9 mouse cellular contexts compared by ENCODE assay signal in the genomic region with DNA sequence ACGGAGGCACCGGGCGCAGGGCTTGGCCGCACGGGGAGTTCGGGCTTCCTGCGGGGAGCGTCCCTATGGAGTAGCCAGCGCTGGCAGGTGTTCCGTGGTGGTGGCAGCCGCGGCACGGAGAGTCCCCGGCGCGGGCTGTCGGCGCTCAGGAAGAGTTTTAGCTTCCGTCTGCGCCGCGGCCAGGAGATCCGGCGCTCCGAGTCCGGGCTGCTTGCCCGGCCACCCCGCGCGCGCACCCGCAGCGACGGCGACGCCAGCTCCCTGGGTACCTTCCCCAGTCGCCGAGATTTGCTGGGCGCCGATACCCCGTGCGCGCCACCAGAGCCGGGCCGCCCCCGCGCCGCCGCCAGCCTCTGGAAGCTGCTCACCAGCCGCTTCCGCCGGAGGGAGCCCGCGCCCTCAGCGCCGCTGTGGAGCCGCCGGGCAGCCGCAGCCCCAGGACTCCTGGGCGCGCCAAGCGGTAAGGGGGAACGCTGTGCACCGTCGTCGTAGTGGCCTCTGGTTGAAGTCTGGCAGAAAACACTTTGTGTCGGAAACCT. TPM values are rescaled to one million over a fixed set of nuclear protein-coding genes. Genes with fewer than 3 reads are reported as not detected.
DNase-seq lines count a peak whose midpoint lies in the region; ATAC-seq and TF ChIP-seq lines count a peak whose summit lies in the region.
"Had no signal": no experiment of that assay in that cellular context is flagged by ENCODE, and none has a peak within 500 bp of the region (broad histone marks: within the 10 kb centered on the region; RNA-seq: fewer than 3 reads in every experiment).

No protein-coding gene starts in this region.

- no peaks in the 10 kb centered on the region; the same call in 1 of the 2 replicates for H3K27me3 ChIP-seq in kidney, embryonic 16.5 days (ENCODE audit: insufficient read depth, low read length)
- peaks cover 24% of the 10 kb centered on the region for H3K27me3 ChIP-seq in liver, embryonic 14.5 days (ENCODE audit: control insufficient read depth, insufficient read depth, low read length)
- H3K27me3 ChIP-seq: CH12.LX had no signal

- peak; percentile 56 for DNase-seq in gastrocnemius, postnatal 10 days
- DNase-seq in gastrocnemius, postnatal 36 days: no peak
- peak; percentile 72 for DNase-seq in brain, adult 2 months (ENCODE audit: low read depth, low spot score)
- peak; percentile 13 for DNase-seq in heart, adult 8-10 months (ENCODE audit: low spot score)
- no peak for DNase-seq in liver, embryonic 14.5 days (ENCODE audit: low read depth in 3 of 3, low spot score in 3 of 3)
- peak; percentile 36 for DNase-seq in yolk sac, embryonic 10.5 days (ENCODE audit: low spot score)

- TF ChIP-seq POLR2A in olfactory bulb, adult 2 months (IDR thresholded peaks at IDR 0.05; ENCODE audit: insufficient read depth, low read depth, low read length): no peak

- peaks cover 27% of the 10 kb centered on the region for H3K4me1 ChIP-seq in kidney, embryonic 16.5 days (ENCODE audit: insufficient read depth, low read length)
- 0 out of 4 replicates have a peak, but pooled peaks cover 0 to 2% of the 10 kb centered on the region in 2 experiments for H3K4me1 ChIP-seq in liver, embryonic 14.5 days (replicated peaks; ENCODE audit: control insufficient read depth in 2 of 2, insufficient read depth in 2 of 2, low read length in 1 of 2)
- H3K4me1 ChIP-seq in olfactory bulb, adult 2 months (ENCODE audit: control insufficient read depth, insufficient read depth, low read length): peaks cover 28% of the 10 kb centered on the region

- TF ChIP-seq EP300 in liver, embryonic 14.5 days (IDR thresholded peaks at IDR 0.05; ENCODE audit: low read depth): no peak

- intact Hi-C loops in gastrocnemius, postnatal 36 days (cut with DNase I): no loop called here

- WGBS in kidney, embryonic 16.5 days: 2% methylated on average over 67 of the region's 67 CpGs
- 8% methylated on average over 67 of the region's 67 CpGs for WGBS in liver, embryonic 14.5 days (ENCODE audit: insufficient replicate concordance)
- 16% methylated on average over 67 of the region's 67 CpGs for whole genome bisulfite sequencing in olfactory bulb, adult 2 months

- H3K4me2 ChIP-seq in kidney, embryonic 16.5 days (replicated peaks; ENCODE audit: low read depth, low read length): peak overlapping the region; percentile 85
- H3K4me2 ChIP-seq in liver, embryonic 14.5 days (ENCODE audit: low read depth): peak overlapping the region; percentile 63

- H3K9ac ChIP-seq in kidney, embryonic 16.5 days (replicated peaks; ENCODE audit: low read length): peak overlapping the region; percentile 64
- H3K9ac ChIP-seq in liver, embryonic 14.5 days (replicated peaks): no peak overlapping the region

- TF ChIP-seq CTCF in liver, embryonic 14.5 days (IDR thresholded peaks at IDR 0.05; ENCODE audit: low read depth): no peak
- TF ChIP-seq CTCF in olfactory bulb, adult 2 months (IDR thresholded peaks at IDR 0.05; ENCODE audit: insufficient read depth, low read depth, low read length): 0 out of 2 replicates have a peak, but pooled peaks have one; percentile 27

- peak overlapping the region; percentile 54 for H3K4me3 ChIP-seq in kidney, embryonic 16.5 days (ENCODE audit: low read length)
- peak overlapping the region in 1 of 2 experiments; percentile 39; a peak in 2 of 4 replicates for H3K4me3 ChIP-seq in liver, embryonic 14.5 days (ENCODE audit: insufficient read depth in 1 of 2, low read depth in 2 of 2, low read length in 2 of 2)
- peak overlapping the region; percentile 34 for H3K4me3 ChIP-seq in olfactory bulb, adult 2 months (ENCODE audit: insufficient read depth, low read depth, low read length)

- no peaks in the 10 kb centered on the region for H3K9me3 ChIP-seq in kidney, embryonic 16.5 days (ENCODE audit: low read length)
- no peaks in the 10 kb centered on the region for H3K9me3 ChIP-seq in liver, embryonic 14.5 days (ENCODE audit: control insufficient read depth, low read length)

- H3K36me3 ChIP-seq in kidney, embryonic 16.5 days (ENCODE audit: insufficient read depth, low read length): peaks cover 29% of the 10 kb centered on the region
- H3K36me3 ChIP-seq in liver, embryonic 14.5 days (replicated peaks; ENCODE audit: control insufficient read depth, insufficient read depth, low read depth): peaks cover 2% of the 10 kb centered on the region

- H3K27ac ChIP-seq in kidney, embryonic 16.5 days (ENCODE audit: low read length): no peak overlapping the region
- H3K27ac ChIP-seq in liver, embryonic 14.5 days: no peak overlapping the region
- H3K27ac ChIP-seq in olfactory bulb, adult 2 months (ENCODE audit: insufficient read depth, low read depth, low read length): no peak overlapping the region

- no peak for ATAC-seq in kidney, embryonic 16.5 days (ENCODE audit: low FRiP score, low TSS enrichment)
- 0 out of 2 replicates have a peak, but pooled peaks have one; percentile 11 for ATAC-seq in liver, embryonic 14.5 days (ENCODE audit: insufficient read depth)

RNA-seq across cellular contexts. Expression of a gene that starts 22.8 kb away (rescaled TPM):
- total RNA-seq in gastrocnemius, postnatal 10 days (2021): 10 to 100 TPM; 61.0 to 61.8 TPM
- 10 to 100 TPM; 59.6 to 63.2 TPM for total RNA-seq in gastrocnemius, postnatal 36 days (2021)
- total RNA-seq in heart, adult 8-10 months (2022): 100 to 1,000 TPM in 1 of 4 experiments, 10 to 100 TPM in 3; 88.8 to 101 (median 95.0) TPM
- polyA plus RNA-seq in kidney, embryonic 16.5 days (2015; fragmentation: Nextera tagmentation; extraction: Ambion mirVana): 15.0 and 21.0 TPM in 2 replicates
- 16.9 and 17.8 TPM in 2 replicates for polyA plus RNA-seq in liver, embryonic 14.5 days (2012; rRNA removed)
- 6.6 and 10.1 TPM in 2 replicates for polyA plus RNA-seq in liver, embryonic 14.5 days (2014; fragmentation: Nextera tagmentation; extraction: Ambion mirVana)
- not detected in 2 replicates for polyA plus RNA-seq in olfactory bulb, adult 2 months (2012; ENCODE audit: insufficient read depth, insufficient read length, low replicate concordance, missing spikeins)

RNA-seq across cellular contexts. Expression of a gene that starts 27.1 kb away (rescaled TPM):
- 1 to 10 TPM; 9.0 to 9.9 TPM for total RNA-seq in gastrocnemius, postnatal 10 days (2021)
- total RNA-seq in gastrocnemius, postnatal 36 days (2021): 10 to 100 TPM; 14.9 to 15.8 TPM
- total RNA-seq in heart, adult 8-10 months (2022): 10 to 100 TPM in 3 of 4 experiments, 1 to 10 TPM in 1; 9.8 to 12.3 (median 11.8) TPM
- polyA plus RNA-seq in kidney, embryonic 16.5 days (2015; fragmentation: Nextera tagmentation; extraction: Ambion mirVana): 29.4 and 32.8 TPM in 2 replicates
- polyA plus RNA-seq in liver, embryonic 14.5 days (2012; rRNA removed): 5.3 and 7.6 TPM in 2 replicates
- polyA plus RNA-seq in liver, embryonic 14.5 days (2014; fragmentation: Nextera tagmentation; extraction: Ambion mirVana): 4.0 and 6.5 TPM in 2 replicates
- not detected in 2 replicates for polyA plus RNA-seq in olfactory bulb, adult 2 months (2012; ENCODE audit: insufficient read depth, insufficient read length, low replicate concordance, missing spikeins)

RNA-seq across cellular contexts. Expression of a gene that starts 29.7 kb away (rescaled TPM):
- total RNA-seq in gastrocnemius, postnatal 10 days (2021): 100 to 1,000 TPM; 124 to 142 TPM
- 100 to 1,000 TPM; 179 to 183 TPM for total RNA-seq in gastrocnemius, postnatal 36 days (2021)
- 100 to 1,000 TPM; 297 to 351 (median 327) TPM for total RNA-seq in heart, adult 8-10 months (2022)
- 143 and 147 TPM in 2 replicates for polyA plus RNA-seq in kidney, embryonic 16.5 days (2015; fragmentation: Nextera tagmentation; extraction: Ambion mirVana)
- 59.9 and 82.4 TPM in 2 replicates for polyA plus RNA-seq in liver, embryonic 14.5 days (2012; rRNA removed)
- 40.8 and 47.2 TPM in 2 replicates for polyA plus RNA-seq in liver, embryonic 14.5 days (2014; fragmentation: Nextera tagmentation; extraction: Ambion mirVana)
- polyA plus RNA-seq in olfactory bulb, adult 2 months (2012; ENCODE audit: insufficient read depth, insufficient read length, low replicate concordance, missing spikeins): not detected in 2 replicates

RNA-seq across cellular contexts. Expression of a gene that starts 51.2 kb away (rescaled TPM):
- 10 to 100 TPM; 26.2 to 39.8 TPM for total RNA-seq in gastrocnemius, postnatal 10 days (2021)
- total RNA-seq in gastrocnemius, postnatal 36 days (2021): 10 to 100 TPM; 14.7 to 15.5 TPM
- 10 to 100 TPM; 21.9 to 32.5 (median 24.7) TPM for total RNA-seq in heart, adult 8-10 months (2022)
- 52.5 and 53.8 TPM in 2 replicates for polyA plus RNA-seq in kidney, embryonic 16.5 days (2015; fragmentation: Nextera tagmentation; extraction: Ambion mirVana)
- 11.6 and 12.9 TPM in 2 replicates for polyA plus RNA-seq in liver, embryonic 14.5 days (2012; rRNA removed)
- polyA plus RNA-seq in liver, embryonic 14.5 days (2014; fragmentation: Nextera tagmentation; extraction: Ambion mirVana): 5.6 and 6.0 TPM in 2 replicates
- not detected in 2 replicates for polyA plus RNA-seq in olfactory bulb, adult 2 months (2012; ENCODE audit: insufficient read depth, insufficient read length, low replicate concordance, missing spikeins)

RNA-seq across cellular contexts. Expression of a gene that starts 51.5 kb away (rescaled TPM):
- 10 to 100 TPM; 15.5 to 17.5 TPM for total RNA-seq in gastrocnemius, postnatal 10 days (2021)
- total RNA-seq in gastrocnemius, postnatal 36 days (2021): 10 to 100 TPM; 11.3 to 12.0 TPM
- 10 to 100 TPM; 17.3 to 23.7 (median 19.1) TPM for total RNA-seq in heart, adult 8-10 months (2022)
- polyA plus RNA-seq in kidney, embryonic 16.5 days (2015; fragmentation: Nextera tagmentation; extraction: Ambion mirVana): 51.1 and 51.5 TPM in 2 replicates
- polyA plus RNA-seq in liver, embryonic 14.5 days (2012; rRNA removed): 9.9 and 10.3 TPM in 2 replicates
- 8.2 and 8.9 TPM in 2 replicates for polyA plus RNA-seq in liver, embryonic 14.5 days (2014; fragmentation: Nextera tagmentation; extraction: Ambion mirVana)
- not detected in 2 replicates for polyA plus RNA-seq in olfactory bulb, adult 2 months (2012; ENCODE audit: insufficient read depth, insufficient read length, low replicate concordance, missing spikeins)

Comparison
In these comparisons a context has a peak if more than half of its experiments do, and no peak if none do; other contexts are left out.
1. DNase-seq: peak in gastrocnemius, postnatal 10 days (single experiment), brain, adult 2 months (single experiment), heart, adult 8-10 months (single experiment) and yolk sac, embryonic 10.5 days (single experiment); none in gastrocnemius, postnatal 36 days (0 of 2) and liver, embryonic 14.5 days (0 of 3).